Mouse (Mus musculus) layer of hippocampus, adult 9-10 months (tissue): ENCODE data around the gene Sbk3.

Source experiments
- DNase-seq: peaks from one replicate; pipeline ENCODE4 v3.0.0; 2022; ENCODE audit warnings: low spot score

Sbk3 gene

GRCm38 (mm10) chr7:4933103-4933502, 37.9 kb downstream of the Sbk3 start:
- no peak for DNase-seq

DNA sequence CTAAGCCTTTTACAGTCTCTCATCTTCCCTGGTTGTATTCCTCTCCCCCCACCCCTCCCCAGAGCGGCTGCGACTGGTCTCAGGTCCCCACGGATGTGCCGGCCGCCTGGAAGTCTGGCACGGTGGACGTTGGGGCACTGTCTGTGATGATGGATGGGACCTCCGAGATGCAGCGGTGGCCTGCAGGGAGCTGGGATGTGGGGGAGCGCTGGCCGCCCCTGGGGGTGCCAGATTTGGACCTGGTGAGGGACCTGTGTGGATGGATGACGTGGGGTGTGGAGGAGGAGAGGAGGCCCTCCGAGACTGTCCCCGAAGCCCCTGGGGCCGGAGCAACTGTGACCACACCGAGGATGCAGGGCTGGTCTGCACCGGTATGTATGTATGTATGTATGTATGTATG, 42.6 kb downstream of the Sbk3 start:
- no peak for DNase-seq

- DNase-seq, result no peak
Measured at GRCm38 (mm10) chr7:4927711-4928110, 43.3 kb downstream of the Sbk3 start.

GRCm38 (mm10) chr7:4926849-4927248, 44.1 kb downstream of the Sbk3 start:
- DNase-seq, result no peak

DNA sequence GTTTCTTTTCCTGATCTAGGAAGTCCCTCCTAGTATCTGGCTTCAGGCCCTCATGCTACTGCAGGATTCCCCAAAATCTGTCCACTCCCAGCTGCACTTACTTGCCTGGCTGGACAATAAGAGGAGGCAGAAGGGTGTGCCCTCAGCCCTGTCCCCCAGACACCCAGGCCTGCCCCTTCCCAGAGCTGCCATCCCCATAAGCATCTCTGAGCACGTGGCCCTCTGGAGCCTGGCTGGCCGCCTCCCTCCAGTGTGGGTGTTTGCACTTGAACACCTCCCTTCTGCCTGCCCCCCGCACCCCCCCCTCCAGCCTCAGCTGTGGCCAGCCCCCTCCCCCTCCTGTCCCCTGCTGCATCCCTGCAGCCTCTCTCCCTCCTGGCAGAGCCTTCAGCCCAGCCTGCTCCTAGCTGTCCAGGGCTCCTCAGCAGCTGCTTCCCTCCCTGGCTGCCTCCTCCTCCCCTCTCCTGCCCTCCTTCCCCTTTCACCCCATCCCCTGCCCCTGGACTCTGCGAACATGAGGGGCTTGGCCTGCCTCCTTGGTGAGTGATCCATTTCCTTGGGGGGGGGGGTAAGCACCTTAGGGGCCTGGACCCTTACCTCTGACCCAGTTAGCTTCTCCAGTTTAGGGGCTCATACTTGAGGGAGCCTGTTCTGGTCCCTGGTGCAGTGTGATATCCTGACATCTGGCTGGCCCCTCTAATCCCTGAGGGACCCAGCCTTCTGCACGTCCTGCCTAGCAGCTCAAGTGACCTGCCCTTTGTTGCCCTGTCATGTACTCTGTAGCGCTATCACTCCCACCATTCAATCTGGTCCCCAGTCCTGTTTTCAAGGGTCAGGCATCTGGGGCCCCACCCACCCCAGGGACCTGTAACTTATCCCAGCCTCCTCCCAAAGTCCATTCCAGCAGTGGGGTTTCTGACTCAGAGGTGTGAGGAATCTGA, 45.3 kb downstream of the Sbk3 start, which contains the start of gene Ssc5d:
Gene Ssc5d, plus strand, starts transcription at position 345 of the 941 bp plus-strand sequence.
- DNase-seq, result no peak

GRCm38 (mm10) chr7:4924891-4925301, 46.1 kb downstream of the Sbk3 start:
- DNase-seq, result no peak

DNA sequence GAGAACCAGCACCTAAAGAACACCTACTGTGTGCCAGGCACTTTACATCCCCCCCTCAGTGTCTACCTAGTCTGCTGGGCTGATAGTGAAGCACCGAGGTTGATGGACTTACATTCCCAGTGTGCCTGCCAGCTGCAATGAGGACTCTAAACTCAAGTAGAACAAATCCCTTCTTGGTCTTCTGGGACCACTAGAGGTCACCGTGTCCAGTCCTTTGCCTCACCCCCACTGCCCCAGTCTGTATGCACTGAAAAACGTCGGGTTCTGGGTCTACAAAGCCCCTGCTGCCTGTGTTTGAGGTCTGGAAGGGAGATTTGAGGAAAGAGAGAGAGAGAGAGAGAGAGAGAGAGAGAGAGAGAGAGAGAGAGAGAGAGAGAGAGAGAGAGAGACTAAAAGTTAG, 46.5 kb downstream of the Sbk3 start:
- DNase-seq, result no peak

DNA sequence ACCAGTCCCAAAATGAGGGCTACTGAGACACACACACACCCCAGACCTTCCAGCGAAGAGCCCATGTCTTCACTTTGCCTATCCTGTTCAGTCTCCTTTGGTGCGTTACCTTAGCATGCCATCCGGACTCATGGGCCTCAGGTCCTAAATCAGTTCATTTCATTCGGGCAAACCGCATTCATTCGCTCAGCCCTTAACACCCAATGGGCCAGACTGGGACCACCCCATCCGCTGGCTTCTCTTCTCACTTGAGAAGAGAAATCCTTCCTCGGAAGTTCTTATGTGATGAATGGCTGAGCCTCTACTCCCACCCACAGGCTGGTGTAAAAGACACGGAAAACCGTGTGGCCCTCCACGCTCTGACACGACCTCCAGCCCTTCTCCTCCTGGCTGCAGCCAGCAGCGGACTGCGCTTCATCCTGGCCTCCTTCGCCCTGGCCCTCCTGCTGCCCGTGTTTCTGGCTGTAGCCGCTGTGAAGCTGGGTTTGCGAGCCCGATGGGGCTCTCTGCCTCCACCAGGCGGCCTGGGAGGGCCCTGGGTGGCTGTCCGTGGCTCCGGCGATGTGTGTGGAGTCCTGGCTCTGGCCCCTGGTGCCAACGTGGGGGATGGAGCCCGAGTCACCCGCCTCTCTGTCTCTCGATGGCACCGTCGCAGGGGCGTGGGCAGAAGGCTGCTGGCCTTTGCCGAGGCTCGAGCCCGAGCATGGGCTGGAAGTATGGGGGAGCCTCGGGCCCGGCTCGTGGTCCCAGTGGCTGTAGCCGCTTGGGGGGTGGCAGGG, 47.2 kb downstream of the Sbk3 start:
- DNase-seq, result no peak

DNA sequence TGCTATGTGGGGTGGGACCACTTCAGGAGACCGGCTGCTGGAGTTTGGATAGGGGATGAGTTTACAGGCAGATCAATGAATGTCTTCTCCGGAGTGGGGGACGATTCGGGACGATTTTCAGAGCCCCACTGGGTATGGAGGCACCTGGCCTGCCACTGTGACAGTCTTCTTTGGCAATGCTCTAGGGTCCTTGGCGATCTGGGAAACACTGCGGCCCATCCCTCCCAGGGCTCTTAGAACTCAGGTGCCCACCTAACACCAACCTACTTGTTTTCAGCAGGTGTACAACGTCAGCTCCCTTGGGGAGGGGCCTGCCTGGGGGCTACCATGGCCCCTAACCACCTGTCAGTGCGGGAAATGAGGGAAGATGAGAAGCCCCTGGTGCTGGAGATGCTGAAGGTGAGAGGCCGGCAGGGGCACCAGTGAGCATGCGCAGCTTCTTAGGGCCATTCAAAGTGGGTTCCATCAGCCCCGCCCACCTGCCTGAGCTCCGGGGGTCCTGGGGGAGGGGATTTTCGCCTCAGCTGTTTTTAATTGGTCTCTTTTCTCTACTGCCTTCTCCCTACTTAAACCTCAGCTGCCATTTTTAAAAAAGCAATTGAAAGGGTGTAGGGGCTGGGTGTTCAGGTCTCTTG, 47.9 kb downstream of the Sbk3 start:
- DNase-seq, result peak; percentile 67

- DNase-seq, result peak; percentile 71
Measured at GRCm38 (mm10) chr7:4922508-4922907, 48.5 kb downstream of the Sbk3 start.

GRCm38 (mm10) chr7:4921824-4922482, 49.0 kb downstream of the Sbk3 start, which contains the start of gene Nat14:
TSS of gene Nat14 (plus strand) at chr7:4922028.
- DNase-seq, result no peak

GRCm38 (mm10) chr7:4920976-4921823, 49.8 kb downstream of the Sbk3 start:
- no peak for DNase-seq

DNA sequence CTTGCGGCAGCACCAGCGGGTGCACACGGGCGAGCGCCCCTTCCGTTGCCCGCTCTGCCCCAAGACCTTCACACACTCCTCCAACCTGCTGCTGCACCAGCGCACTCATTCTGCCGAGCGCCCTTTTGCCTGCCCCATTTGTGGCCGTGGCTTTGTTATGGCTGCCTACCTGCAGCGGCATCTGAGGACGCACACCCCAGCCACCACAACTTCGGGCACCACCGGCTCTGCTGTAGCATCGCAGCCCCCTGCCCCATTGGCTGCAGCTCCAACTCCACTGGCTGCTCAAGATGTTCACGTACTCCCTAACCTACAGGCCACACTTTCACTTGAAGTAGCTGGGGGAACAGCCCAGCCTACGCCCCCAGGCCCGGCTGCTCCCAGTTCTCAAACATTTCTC, 50.5 kb downstream of the Sbk3 start:
- no peak for DNase-seq

DNA sequence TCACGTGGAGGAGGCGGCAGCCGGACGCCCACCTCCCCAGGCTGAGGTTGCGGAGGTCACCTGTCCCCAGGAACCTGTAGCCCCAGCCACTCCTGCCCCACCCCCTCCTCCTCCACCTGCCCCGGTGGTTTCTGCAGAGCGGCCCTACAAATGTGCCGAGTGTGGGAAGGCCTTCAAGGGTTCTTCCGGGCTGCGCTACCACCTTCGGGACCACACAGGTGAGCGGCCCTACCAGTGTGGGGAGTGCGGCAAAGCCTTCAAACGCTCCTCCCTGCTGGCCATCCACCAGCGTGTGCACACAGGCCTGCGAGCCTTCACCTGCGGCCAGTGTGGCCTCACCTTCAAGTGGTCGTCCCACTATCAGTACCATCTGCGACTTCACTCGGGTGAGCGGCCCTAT, 51.0 kb downstream of the Sbk3 start:
- DNase-seq, result no peak

DNA sequence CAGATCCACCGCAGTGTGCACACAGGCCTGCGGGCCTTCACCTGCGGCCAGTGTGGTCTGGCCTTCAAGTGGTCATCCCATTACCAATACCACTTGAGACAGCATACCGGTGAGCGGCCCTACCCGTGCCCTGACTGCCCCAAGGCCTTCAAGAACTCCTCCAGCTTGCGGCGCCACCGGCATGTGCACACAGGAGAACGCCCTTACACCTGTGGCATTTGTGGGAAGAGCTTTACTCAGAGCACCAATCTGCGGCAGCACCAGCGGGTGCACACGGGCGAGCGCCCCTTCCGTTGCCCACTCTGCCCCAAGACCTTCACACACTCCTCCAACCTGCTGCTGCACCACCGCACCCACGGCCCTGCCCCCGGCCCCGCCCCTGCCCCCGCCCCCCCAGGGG, 51.9 kb downstream of the Sbk3 start:
- no peak for DNase-seq

DNA sequence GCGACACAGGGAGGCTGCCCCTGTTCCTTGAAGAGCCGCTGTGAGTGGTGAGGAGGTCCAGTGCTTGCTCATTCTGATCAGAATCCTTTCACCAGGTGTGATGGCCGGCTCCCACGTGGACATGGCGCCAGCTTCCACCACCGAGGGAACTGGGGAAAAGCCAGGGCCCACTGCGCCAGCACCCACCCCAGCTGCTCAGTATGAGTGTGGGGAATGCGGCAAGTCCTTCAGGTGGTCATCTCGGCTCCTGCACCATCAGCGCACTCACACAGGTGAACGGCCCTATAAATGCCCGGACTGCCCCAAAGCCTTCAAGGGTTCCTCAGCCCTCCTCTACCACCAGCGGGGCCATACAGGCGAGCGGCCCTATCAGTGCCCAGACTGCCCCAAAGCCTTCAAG, 52.3 kb downstream of the Sbk3 start:
- DNase-seq, result no peak

DNA sequence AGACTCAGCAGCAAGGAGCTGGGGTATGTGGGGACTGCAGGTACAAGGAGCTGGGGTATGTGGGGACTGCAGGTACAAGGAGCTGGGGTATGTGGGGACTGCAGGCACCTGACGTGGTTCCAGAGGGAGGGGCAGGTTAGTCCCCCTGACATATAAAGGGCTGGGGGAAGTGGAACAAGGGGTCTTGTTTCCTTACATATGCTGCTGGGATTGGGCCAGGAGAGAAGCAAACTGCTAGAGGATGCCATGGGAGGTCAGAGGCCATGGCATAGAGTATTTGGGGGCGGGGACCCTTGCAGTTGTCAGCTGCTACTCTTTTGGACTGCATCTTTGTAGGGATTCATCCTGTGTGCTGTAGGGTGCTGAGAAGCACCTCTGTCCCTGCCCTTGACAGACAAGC, 53.5 kb downstream of the Sbk3 start:
- DNase-seq, result no peak

GRCm38 (mm10) chr7:4915669-4916416, 55.1 kb downstream of the Sbk3 start:
- DNase-seq, result peak; percentile 42
